Mouse (Mus musculus): ENCODE results near the gene St6galnac1.
"Not testable (repeated sequence)": the region's sequence is repeated elsewhere in the genome, so short reads cannot be mapped to it uniquely, and the experiment has no call there.

Gene St6galnac1

DNA sequence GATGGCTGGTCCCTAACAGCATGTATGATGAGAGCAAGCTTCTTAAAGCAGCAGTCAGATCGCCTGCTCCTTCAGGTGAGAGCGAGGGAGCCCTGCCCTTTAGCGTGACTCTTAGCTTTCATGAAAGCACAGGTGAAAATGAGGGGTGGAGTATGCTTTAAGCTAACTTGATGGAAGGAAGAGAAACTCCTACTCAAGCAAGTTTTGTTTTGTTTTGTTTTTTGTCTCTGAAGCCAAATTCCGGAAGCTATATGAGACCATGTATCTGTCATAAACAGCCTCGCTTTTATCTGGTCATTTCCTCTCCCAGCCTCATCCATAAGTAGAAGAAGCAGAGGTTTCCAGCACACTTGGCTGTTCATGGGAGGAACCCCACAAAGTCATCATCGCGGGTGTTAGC, at the start of gene St6galnac1:
Gene St6galnac1 (minus strand): TSS at position 101 of the 400 bp plus-strand sequence.
- no peak for DNase-seq

DNA sequence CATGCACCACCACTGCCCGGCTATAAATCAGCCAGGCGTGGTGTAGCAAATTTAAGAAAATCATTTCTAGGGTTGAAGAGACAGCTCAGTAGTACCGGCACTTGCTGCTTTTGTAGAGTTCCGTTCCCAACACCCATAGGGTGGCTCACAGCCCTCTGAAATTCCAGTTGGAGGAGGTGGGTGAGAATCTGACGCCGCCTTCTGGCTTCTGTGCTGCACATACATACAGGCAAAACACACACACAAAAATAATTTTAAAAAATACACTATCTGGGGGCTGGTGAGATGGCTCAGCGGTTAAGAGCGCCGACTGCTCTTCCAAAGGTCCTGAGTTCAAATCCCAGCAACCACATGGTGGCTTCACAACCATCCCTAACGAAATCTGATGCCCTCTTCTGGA, 48.6 kb upstream of the St6galnac1 start:
- not testable (repeated sequence) for DNase-seq

DNA sequence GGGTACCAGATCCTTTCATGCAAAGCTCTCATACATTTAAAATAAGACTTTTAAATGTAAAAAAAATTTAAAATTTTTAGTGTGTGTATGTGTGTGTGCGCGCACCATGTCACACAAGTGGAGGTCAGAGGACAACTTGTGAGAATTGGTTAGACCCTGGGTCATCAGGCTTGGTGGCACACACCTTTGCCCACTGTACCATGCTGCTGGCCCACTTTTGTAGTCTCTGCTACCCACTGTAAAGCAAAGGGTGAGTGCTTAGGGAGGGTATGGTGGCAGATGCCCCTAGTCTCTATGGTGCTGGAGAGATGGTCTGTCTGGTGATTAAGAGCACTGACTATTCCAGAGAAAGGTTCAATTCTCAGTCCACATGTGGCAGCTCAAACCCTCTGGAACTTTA, 47.9 kb upstream of the St6galnac1 start:
- no peak for DNase-seq

DNA sequence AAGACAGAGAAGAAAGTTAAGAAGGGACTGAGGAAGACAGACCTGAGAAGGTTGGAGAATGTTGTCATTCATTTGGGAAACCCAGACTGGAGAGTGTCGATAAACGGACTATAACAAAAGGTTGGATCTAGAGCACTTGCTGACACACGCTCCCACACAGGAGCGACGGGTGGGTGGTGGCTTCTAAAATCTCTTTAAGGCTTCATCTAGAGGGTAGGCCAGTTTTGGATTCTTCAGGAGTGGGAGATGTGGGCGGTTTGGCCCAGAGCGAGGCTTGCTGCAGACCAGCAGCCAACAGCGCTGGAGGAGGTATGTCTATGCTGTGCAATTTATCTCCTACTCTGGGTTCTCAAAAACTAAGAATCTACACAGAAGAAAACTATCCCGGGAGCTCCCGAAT, 47.3 kb upstream of the St6galnac1 start:
- no peak for DNase-seq

DNA sequence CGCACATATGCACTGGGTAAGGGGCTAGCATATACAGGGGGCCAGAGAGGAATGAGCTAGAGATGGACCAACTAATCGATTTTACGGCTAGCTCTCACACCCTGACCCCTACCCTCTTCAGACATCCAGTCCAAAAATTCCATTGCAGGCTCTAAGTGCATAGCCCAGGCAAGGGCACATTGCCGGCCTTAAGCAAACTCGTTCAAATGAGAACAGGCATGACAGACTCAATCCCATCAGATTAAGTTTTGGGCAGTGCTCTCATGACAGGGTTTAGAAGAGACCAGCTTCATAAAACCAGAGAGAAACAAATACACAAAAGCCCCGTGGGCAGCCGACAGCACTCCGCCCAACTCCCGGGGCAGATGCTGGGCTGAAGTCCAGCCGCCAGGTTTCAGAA, 46.9 kb upstream of the St6galnac1 start:
- no peak for DNase-seq

DNA sequence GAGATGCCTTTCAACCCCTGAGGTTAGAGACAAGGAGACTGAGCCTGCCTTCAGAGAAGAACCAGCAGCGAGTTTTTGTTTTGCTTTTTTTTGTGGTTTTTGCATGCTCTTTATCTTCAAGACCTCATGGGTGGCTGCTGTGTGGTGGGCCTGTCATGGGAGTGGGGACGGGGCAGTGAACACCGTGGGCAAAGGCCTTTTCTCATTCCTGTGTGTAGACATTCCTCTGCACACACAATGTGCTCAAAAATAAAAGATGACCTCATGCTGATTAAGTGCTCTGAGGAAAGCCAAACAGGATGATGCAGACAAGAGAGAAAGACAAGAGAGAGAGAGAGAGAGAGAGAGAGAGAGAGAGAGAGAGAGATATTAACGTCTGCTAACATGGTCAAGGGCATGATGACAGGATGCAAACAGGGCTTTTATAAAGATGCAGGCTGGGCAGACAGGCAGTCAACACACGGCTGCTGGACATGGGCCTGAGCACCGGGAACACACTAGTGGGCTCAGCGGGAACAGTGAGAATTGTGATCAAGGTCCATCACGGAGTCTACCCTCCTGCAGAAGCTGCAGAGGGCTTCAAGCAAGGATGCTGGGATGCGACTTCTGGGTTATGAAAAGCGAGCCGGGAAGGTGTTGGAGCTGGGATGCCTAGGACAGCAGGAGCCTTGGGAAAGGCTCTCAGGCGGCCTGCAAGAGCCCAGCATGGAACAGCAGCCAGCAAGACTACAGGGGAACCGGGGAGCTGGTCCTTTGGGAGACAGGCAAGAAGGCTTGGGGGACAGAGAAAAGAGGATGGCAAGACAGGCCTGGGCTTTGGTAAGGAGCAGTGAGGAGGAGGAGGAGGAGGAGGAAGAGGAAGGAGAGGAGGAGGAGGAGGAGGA, 46.0 kb upstream of the St6galnac1 start:
- DNase-seq = no peak

DNA sequence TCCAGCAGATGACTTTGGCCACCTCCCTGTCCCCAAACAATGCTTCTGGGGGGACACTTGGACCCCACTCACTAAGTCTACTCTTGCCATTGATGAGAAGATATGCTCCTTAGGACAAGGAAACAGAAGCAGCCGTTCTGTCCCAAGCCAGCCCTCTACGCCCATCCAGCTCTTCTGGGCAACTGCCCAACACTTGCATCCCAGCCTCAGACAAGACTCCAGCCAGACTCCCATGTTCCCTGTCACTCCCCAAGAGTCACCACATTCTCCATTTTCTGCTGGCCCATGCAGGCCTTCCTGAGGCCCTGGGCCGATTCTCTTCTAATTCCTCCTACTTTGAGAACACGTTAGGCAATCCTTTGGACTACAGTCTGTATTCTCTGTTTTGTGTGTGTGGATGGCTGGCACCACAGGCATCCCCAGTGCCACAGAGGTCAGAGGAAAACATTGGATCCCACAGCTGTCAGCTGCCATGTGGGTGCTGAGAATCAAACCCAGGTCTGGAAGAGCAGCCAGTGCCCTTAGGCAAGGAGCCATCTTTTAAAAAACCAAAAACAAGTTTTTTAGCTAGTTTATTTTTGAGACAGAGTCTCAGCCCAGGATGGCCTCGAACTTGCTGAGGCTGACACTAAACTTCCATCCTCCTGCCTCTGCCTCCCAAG, 44.8 kb upstream of the St6galnac1 start:
- no peak for DNase-seq

DNA sequence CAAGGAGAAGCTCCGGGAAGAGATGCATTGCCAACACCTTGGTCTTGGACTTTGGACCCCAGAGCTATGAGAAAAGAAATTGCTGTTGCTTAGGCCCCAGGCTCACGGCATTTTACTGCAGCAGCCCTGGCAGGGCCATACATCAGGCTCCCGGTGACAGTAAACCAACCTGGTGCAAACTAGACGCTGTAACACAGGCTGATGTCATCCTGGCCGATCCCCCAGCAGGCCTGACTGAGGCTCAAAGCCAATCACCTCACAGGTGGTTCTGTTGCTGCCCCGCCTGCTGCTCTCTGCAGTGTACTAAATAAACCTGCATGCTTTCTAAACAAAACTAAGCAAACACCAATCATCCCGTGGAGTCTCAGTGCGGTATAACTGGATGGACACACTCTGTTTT, 43.4 kb upstream of the St6galnac1 start:
- DNase-seq = peak; percentile 45 to 53

DNA sequence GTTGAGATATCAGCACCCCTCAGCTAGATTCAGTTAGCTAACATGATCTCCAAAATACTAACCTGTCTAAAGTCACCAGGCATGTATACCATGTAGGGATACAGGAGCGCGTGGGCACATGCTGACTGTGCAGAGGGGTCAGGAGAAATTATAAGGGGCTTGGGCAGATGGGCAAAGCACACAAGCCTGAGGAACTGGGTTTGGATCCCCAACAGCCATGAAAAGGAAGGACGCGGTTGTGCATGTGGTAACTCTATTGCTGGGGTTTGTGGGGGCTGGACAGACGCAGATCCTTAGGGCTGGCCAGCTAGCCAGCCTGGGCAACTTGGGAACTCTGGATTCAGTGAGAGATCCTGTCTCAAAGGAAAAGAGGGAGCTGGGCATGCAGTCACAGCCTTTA, 42.3 kb upstream of the St6galnac1 start:
- no peak for DNase-seq

DNA sequence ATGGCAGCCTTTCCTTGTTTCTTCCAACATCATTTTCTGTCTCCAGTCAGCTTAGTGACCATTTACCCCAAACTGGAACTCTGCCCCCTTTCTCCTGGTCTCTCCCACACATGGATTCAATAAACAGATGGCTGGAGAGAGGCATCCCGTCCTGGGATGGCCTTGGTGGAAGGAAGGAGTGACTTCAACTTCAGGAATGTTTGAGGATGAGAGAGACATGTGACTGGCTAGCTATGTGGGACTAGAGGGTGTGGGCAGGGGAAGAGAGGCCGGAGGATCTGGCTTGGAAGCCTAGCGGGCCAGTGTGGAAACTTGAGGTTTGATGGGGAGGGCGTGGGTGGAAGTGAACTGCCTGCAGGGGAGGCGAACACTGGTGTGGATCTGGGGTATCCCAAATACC, 41.5 kb upstream of the St6galnac1 start:
- no peak for DNase-seq

DNA sequence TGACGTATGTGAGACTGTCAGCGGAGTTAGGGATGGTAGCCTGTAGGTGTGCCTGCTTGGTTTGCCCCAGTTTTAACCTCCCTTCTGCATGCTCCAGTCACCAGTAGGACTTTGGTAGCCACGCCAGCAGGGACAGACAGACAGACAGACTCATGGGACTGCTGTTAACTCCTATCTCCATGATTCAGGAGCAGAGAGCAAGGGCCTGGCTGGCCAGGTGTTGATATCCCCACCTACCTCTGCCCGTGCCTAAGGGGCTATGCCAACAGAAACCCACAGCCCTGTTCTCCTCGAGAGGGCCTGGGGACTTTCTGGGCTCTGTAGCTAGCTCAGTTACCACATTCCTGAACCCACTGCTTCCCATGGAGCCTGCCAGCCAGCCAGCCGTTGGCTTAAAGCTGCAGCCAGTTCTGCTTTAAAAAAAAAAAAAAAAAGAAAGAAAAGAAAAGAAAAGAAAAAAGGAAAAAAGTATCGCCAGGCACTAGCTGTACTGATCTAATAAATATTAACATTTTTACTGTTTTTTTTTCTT, 39.6 kb upstream of the St6galnac1 start:
- DNase-seq = peak; percentile 23 to 34

DNA sequence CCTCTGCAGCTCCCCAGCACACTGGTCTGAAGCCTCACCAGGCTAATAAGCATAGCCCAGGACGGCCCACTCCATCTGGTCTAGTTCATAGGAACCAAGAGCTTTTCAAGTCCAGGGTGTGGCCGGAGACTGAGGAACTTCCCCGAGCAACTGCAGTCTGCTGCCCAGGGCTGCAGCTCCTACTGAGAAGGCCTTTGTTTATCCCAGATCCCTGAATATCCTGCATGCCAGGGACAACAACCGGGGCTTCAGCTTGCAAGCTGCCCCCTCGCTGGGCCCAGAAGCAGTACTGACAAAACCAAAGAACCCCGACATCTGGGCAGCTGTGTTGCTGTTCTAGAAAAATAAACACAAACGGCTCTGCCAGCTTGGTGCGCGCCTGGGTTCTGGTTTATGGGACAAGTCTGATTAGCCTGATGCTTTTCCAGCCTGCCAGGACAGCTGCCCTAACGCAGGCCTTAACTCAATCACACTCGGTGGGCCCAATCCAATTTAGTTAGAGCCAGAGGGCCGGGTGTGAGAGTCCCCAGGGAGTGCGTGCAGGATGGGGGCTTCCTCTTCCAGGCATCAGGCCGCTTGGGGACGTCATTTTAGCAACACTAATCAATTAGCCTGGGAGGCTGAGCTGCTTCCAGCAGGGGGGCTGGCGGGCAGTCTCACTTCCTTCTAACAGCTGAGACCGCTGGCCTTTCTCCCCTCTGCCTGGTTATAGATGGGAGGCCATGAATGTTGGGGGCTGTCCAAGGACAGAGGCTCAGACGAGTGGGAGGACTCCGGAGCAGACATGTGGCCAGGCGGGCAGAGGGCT, 39.0 kb upstream of the St6galnac1 start:
- DNase-seq = peak; percentile 70 to 80

DNA sequence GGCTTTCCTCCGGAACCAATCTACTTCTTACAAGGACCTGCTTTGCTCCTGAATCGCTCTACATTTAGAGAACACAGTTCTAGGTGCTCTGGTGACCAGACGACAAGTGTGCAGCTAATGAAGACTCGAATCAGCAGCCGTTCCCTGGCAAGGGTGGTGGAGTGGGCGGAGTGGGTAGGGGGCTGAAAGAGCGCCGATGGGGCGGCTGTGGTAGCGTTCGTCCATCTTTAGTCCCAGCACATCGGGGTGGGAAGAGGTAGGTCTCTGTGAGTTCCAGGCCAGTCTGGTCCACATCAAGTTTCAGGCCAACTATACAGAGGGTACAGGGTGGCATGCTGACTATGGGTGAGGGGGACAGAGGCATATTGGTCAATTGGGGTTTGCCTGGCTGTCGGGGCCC, 38.3 kb upstream of the St6galnac1 start:
- DNase-seq = peak in 1 of 2 experiments; percentile 35

DNA sequence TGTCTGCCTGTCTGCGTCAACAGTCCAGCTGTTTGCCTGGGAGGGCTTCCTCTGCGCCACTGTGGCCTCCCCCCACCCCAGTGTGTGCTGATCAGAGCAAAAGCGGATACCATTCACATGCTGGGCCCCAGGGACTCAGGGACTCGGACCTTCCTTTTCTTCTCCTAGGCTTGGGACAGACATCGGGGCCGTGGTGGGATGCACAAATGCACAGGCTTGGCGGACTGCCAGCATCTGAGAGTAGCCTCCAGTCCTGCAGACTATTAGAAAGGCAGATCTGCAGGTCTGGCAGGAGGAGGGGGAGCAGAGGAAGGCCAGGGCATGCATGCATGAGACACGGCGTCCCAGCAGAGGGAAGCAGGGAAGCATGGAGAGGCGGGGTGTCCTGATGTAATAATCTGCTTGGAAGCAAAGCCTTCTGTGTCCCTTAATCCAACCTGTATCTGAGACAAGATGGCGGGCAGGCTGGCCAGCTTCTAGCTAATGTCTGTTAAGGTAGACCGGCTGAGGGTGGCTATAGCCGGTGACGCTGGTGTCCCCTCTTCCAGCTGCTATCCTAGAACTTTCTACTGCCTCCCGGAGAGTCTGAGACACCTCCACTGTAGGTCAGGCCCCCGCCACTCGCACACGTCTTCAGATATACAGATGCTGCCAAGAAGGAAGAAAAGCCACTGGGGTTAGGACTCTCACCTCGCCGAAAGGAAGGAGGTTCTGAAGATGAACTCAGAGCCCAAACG, 37.7 kb upstream of the St6galnac1 start:
- peak; percentile 64 to 76 for DNase-seq

DNA sequence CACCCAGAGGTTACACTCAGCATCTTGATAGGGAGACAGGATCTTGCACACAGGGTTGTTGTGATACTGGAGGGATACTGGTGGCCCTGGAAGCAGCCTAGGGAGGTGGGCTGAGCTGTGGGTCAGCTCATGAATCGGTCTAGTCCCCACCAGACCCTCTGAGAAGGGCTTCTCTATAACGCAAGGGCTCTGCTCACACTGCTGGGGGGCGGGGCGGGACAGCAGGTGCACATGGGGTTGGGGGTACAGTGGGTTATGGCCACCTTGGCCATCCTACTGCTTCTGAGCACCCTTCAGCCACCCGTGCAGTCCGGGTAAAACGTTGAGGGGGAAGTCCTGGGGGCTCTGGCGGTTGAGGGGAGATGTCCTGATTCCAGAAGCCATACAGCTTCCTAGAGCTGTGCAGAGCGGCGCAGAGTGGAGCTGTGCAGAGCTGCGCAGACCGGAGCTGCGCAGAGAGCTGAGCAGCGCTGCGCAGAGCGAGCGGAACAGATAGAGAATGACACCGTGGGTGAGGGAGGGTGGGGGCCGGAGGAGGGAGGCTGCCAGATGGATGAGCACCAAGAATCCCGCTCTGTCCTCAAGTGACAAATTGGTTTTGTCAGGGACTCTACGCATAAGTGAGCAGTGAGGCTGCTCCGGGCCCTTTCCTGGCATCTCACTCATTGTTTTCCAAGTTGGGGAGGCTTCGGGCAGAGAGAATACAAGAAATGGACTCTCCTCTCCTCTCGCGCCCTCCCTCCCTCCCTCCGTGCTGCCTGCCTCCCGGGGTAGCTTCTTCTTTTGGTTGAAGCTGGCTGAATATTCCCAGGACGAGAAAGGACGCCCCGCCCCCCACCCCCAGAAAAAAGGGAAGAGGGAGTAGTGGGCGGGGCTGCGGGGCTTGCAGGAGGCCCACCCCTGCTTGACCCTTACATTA, 35.9 kb upstream of the St6galnac1 start:
- peak; percentile 89 to 93 for DNase-seq

DNA sequence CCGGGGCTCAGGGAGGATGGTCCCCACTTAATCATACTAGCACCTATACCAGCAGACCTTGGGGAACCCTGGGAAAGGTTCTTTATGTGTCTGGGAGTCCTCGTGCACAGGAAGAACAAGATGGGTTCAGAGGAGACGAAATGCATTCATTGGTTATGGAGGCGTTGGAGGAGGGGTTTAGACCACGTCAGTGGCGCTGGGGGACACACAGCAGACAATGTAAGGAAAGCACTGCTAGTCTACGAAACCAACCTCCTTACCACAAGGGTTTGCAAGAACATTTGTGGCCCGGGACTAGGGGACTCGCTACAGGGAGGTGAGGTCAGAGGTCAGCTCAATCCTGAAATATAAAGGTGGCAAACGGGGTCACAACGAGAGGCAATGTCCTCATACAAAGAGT, 35.2 kb upstream of the St6galnac1 start:
- peak; percentile 29 to 35 for DNase-seq

DNA sequence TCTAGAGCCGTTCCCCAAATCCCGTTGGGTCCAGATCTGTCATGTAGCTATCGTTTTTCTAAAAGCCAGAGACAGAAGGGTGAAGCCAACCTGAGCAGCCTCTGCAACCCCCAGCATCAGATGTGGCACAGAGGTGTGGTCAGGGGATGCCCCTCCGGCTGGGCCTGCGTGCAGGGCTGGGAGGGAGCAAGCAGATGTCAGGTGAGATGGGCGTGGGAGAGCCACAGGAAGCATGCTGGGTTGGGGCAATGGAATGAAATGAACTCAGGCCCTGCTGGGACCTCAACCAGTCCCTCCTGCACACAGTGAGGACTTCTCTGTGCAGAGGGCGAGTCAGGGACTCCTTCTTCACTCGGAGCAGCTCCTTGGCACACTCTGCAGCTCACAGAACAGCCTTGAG, 34.2 kb upstream of the St6galnac1 start:
- peak in 1 of 2 experiments; percentile 25 for DNase-seq

DNA sequence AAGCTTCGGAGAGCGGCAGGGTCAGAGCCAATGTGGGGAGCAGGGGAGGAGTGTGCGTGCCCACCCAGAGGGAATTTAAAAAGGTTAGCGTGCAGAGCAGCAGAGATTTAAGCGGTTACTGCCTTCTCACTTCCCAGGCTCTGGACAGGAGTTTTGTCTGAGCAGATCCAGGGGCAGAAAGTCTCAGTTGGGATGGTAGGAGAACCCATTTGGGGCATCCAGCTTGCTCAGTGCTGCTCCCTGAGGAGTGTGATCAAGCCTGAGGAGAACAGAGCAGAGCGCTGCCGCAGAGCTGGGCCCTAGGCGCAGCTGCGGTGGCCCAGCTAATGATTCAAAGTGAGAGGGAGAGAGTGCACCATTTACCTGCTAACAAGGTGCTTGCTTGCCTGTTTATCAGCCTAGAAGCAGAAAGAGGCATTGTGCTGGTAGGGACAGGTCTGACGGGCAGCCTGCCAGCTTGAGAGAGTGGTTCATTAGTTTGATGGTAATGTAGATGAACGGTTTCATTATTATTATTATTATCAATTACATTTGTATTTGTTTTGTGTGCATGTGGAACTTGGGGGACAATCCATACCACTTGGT, 33.6 kb upstream of the St6galnac1 start:
- DNase-seq = peak; percentile 33 to 63

DNA sequence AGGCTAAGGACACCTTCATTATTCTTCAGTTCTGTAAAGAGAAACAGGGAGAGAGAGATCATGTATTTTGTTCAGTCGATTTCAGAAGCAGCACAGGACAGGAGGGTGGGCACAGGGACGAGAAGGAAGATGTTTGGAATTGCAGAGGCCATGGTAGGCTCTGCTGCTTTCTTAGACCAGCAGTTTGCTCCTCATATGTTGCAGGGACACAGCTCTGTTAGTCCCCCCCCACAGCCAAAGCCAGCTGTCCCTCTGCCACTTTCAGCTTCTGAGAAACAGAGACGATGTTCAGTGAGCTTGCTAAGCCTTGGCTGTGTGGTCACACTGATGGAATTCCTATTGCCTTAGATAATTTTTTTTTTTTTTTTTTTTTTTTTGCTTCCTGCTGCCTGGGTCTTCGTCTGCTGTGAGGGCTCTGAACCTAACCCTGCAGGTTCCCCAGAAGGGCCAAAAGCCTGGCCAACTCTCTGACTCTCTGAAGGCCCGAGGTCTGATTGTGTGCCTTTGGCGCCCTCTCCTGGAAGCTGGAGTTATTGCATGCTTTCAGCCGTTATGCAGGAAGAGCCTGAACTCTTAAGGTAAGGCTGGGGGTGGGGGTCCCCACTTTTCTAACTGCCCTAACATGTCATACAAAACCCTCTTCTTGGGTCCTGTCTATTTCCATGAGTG, 32.8 kb upstream of the St6galnac1 start:
- DNase-seq = peak; percentile 95 to 96

DNA sequence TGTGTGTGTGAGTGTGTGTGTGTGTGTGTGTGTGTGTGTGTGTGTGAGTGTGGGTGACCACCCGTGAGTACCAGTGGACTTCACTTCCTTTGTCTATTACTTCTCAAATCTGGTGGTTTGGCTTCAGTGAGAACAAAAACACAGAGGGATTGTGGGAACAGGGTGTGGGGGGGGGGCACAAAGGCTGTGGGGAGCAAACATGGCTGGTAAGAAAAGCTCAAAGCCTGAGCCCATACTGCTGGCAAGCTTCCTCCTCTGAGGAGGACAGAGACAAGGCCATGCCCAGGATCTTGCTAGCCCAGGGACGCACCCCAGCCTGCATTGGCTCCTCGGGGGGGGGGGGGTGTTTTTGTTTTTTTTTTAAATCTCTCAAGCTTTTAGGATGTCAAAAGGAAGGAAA, 32.2 kb upstream of the St6galnac1 start:
- peak in 1 of 2 experiments; percentile 42 for DNase-seq

Measured in cerebellum, postnatal 14 days (tissue).